Mouse (Mus musculus): ENCODE measurements at regions not wholly inside any gene's neighbourhood (a gene's known extent, or its start where the extent isn't known, plus 50 kb on each side); places are given as distances from the start of the nearest gene placed in this dataset.

GRCm38 (mm10) chr1:51551624-51552023 lies 73.4 kb upstream of the Nabp1 start:
- TF ChIP-seq CTCF (IDR thresholded peaks at IDR 0.05; ENCODE audit: low read depth) (no peak), EP300 (IDR thresholded peaks at IDR 0.05; ENCODE audit: low read depth) (no peak)
